Mouse (Mus musculus): ENCODE data around the gene Rere. TPM values are rescaled to one million over a fixed set of nuclear protein-coding genes. Genes with fewer than 3 reads are reported as not detected.

Gene Rere
- polyA plus RNA-seq, 1 experiment, result 82.1 TPM

- no peak for DNase-seq (ENCODE audit: low read depth)
- TF ChIP-seq CTCF (IDR thresholded peaks at IDR 0.05; ENCODE audit: borderline replicate concordance, extremely low read depth, insufficient read depth, insufficient read length), result peak; percentile 10; the same call in 1 of the 2 replicates
- no peak for TF ChIP-seq POLR2A (IDR thresholded peaks at IDR 0.05; ENCODE audit: borderline replicate concordance, extremely low read depth, insufficient read depth, insufficient read length, poor library complexity, severe bottlenecking)
These were observed 10.5 kb downstream of the Rere start for GRCm38 (mm10) chr4:150291900-150292299.

GRCm38 (mm10) chr4:150294870-150295269 lies 13.4 kb downstream of the Rere start:
- TF ChIP-seq POLR2A (IDR thresholded peaks at IDR 0.05; ENCODE audit: borderline replicate concordance, extremely low read depth, insufficient read depth, insufficient read length, poor library complexity, severe bottlenecking), result no peak
- no peak for TF ChIP-seq CTCF (IDR thresholded peaks at IDR 0.05; ENCODE audit: borderline replicate concordance, extremely low read depth, insufficient read depth, insufficient read length)
- DNase-seq (ENCODE audit: low read depth), result no peak

GRCm38 (mm10) chr4:150295966-150296365 lies 14.5 kb downstream of the Rere start:
- no peak for TF ChIP-seq POLR2A (IDR thresholded peaks at IDR 0.05; ENCODE audit: borderline replicate concordance, extremely low read depth, insufficient read depth, insufficient read length, poor library complexity, severe bottlenecking)
- TF ChIP-seq CTCF (IDR thresholded peaks at IDR 0.05; ENCODE audit: borderline replicate concordance, extremely low read depth, insufficient read depth, insufficient read length), result no peak
- no peak for DNase-seq (ENCODE audit: low read depth)

- DNase-seq (ENCODE audit: low read depth), result no peak
- TF ChIP-seq POLR2A (IDR thresholded peaks at IDR 0.05; ENCODE audit: borderline replicate concordance, extremely low read depth, insufficient read depth, insufficient read length, poor library complexity, severe bottlenecking), result no peak
- no peak for TF ChIP-seq CTCF (IDR thresholded peaks at IDR 0.05; ENCODE audit: borderline replicate concordance, extremely low read depth, insufficient read depth, insufficient read length)
These were observed 21.3 kb downstream of the Rere start for GRCm38 (mm10) chr4:150302726-150303125.

GRCm38 (mm10) chr4:150306701-150307100 lies 25.3 kb downstream of the Rere start:
- no peak for DNase-seq (ENCODE audit: low read depth)
- TF ChIP-seq CTCF (IDR thresholded peaks at IDR 0.05; ENCODE audit: borderline replicate concordance, extremely low read depth, insufficient read depth, insufficient read length), result no peak
- no peak for TF ChIP-seq POLR2A (IDR thresholded peaks at IDR 0.05; ENCODE audit: borderline replicate concordance, extremely low read depth, insufficient read depth, insufficient read length, poor library complexity, severe bottlenecking)

GRCm38 (mm10) chr4:150307226-150307625 lies 25.8 kb downstream of the Rere start:
- DNase-seq (ENCODE audit: low read depth), result no peak
- TF ChIP-seq POLR2A (IDR thresholded peaks at IDR 0.05; ENCODE audit: borderline replicate concordance, extremely low read depth, insufficient read depth, insufficient read length, poor library complexity, severe bottlenecking) (no peak), CTCF (IDR thresholded peaks at IDR 0.05; ENCODE audit: borderline replicate concordance, extremely low read depth, insufficient read depth, insufficient read length) (no peak)

- TF ChIP-seq POLR2A (IDR thresholded peaks at IDR 0.05; ENCODE audit: borderline replicate concordance, extremely low read depth, insufficient read depth, insufficient read length, poor library complexity, severe bottlenecking) (no peak), CTCF (IDR thresholded peaks at IDR 0.05; ENCODE audit: borderline replicate concordance, extremely low read depth, insufficient read depth, insufficient read length) (no peak)
- no peak for DNase-seq (ENCODE audit: low read depth)
These were observed 30.0 kb downstream of the Rere start for GRCm38 (mm10) chr4:150311431-150311830.

GRCm38 (mm10) chr4:150312646-150313045 lies 31.2 kb downstream of the Rere start:
- TF ChIP-seq CTCF (IDR thresholded peaks at IDR 0.05; ENCODE audit: borderline replicate concordance, extremely low read depth, insufficient read depth, insufficient read length), result no peak
- DNase-seq (ENCODE audit: low read depth), result peak; percentile 55

GRCm38 (mm10) chr4:150315301-150315700 lies 33.9 kb downstream of the Rere start:
- DNase-seq (ENCODE audit: low read depth), result no peak
- TF ChIP-seq CTCF (IDR thresholded peaks at IDR 0.05; ENCODE audit: borderline replicate concordance, extremely low read depth, insufficient read depth, insufficient read length), result no peak
- TF ChIP-seq POLR2A (IDR thresholded peaks at IDR 0.05; ENCODE audit: borderline replicate concordance, extremely low read depth, insufficient read depth, insufficient read length, poor library complexity, severe bottlenecking), result no peak

- no peak for DNase-seq (ENCODE audit: low read depth)
- no peak for TF ChIP-seq POLR2A (IDR thresholded peaks at IDR 0.05; ENCODE audit: borderline replicate concordance, extremely low read depth, insufficient read depth, insufficient read length, poor library complexity, severe bottlenecking)
- no peak for TF ChIP-seq CTCF (IDR thresholded peaks at IDR 0.05; ENCODE audit: borderline replicate concordance, extremely low read depth, insufficient read depth, insufficient read length)
These were observed 35.1 kb downstream of the Rere start for GRCm38 (mm10) chr4:150316546-150316945.

- DNase-seq (ENCODE audit: low read depth), result peak; percentile 61
These were observed 43.8 kb downstream of the Rere start for GRCm38 (mm10) chr4:150325046-150325801.

GRCm38 (mm10) chr4:150326005-150326404 lies 44.6 kb downstream of the Rere start:
- no peak for TF ChIP-seq POLR2A (IDR thresholded peaks at IDR 0.05; ENCODE audit: borderline replicate concordance, extremely low read depth, insufficient read depth, insufficient read length, poor library complexity, severe bottlenecking)
- TF ChIP-seq CTCF (IDR thresholded peaks at IDR 0.05; ENCODE audit: borderline replicate concordance, extremely low read depth, insufficient read depth, insufficient read length), result no peak
- DNase-seq (ENCODE audit: low read depth), result no peak

More at GRCm38 (mm10) chr4:150325046-150325801, 43.8 kb downstream of the Rere start:
- TF ChIP-seq POLR2A (IDR thresholded peaks at IDR 0.05; ENCODE audit: borderline replicate concordance, extremely low read depth, insufficient read depth, insufficient read length, poor library complexity, severe bottlenecking) (no peak), CTCF (IDR thresholded peaks at IDR 0.05; ENCODE audit: borderline replicate concordance, extremely low read depth, insufficient read depth, insufficient read length) (no peak)
